Mouse (Mus musculus) limb, embryonic 11.5 days (tissue): ENCODE results near the gene Phf21a. TPM values are rescaled to one million over a fixed set of nuclear protein-coding genes. Genes with fewer than 3 reads are reported as not detected.

Experiments used
- ATAC-seq: fragments of 200-750 bp; cut with Nextera tagmentation; 2 replicates; pipeline ENCODE4 v1.8.0; 2017; ENCODE audit warnings: low read depth; ENCODE audit not compliant: insufficient number of reproducible peaks, low FRiP score, low TSS enrichment
- DNase-seq: peaks from one replicate; pipeline ENCODE4 v3.0.0-alpha.2; 2015; ENCODE audit warnings: low spot score
- H3K27ac ChIP-seq: fragments of 300-500 bp; sonication (generic); replicated peaks from 2 replicates; pipeline ENCODE4 v1.5.1; 2014; ENCODE audit warnings: low read depth, mild to moderate bottlenecking, low read length
- H3K27me3 ChIP-seq: fragments of 300-500 bp; sonication (generic); 2 replicates; pipeline ENCODE4 v1.6.1; 2014; ENCODE audit warnings: mild to moderate bottlenecking, low read length, mixed read lengths; ENCODE audit not compliant: control insufficient read depth, insufficient read depth
- H3K36me3 ChIP-seq: fragments of 300-500 bp; sonication (generic); 2 replicates; pipeline ENCODE4 v1.6.1; 2014; ENCODE audit warnings: mild to moderate bottlenecking, low read length, moderate library complexity, mixed read lengths; ENCODE audit not compliant: control insufficient read depth, insufficient read depth
- H3K4me1 ChIP-seq: fragments of 300-500 bp; sonication (generic); 2 replicates; pipeline ENCODE4 v1.6.1; 2014; ENCODE audit warnings: low read length, mixed read lengths; ENCODE audit not compliant: control insufficient read depth, insufficient read depth
- H3K4me2 ChIP-seq: fragments of 300-500 bp; sonication (generic); 2 replicates; pipeline ENCODE4 v1.6.1; 2014; ENCODE audit warnings: low read depth, mild to moderate bottlenecking, moderate library complexity; ENCODE audit not compliant: severe bottlenecking
- H3K4me3 ChIP-seq: fragments of 300-500 bp; sonication (generic); 2 replicates; pipeline ENCODE4 v1.5.1; 2014; ENCODE audit warnings: low read depth, low read length
- H3K9ac ChIP-seq: fragments of 300-500 bp; sonication (generic); 2 replicates; pipeline ENCODE4 v1.6.1; 2014; ENCODE audit warnings: mild to moderate bottlenecking, low read length
- H3K9me3 ChIP-seq: fragments of 300-500 bp; sonication (generic); 2 replicates; pipeline ENCODE4 v1.6.1; 2016; ENCODE audit warnings: low read length; ENCODE audit not compliant: control insufficient read depth
- WGBS: fragments of 180-500 bp; shearing (Covaris S2); extraction: QIAGEN DNeasy Blood & Tissue Kit; methylation state at CpG from one replicate; pipeline ENCODE4 v1.1.7; 2014; 5-methylcytosine and 5-hydroxymethylcytosine counted together
- polyA plus RNA-seq: library from polyadenylated mRNA; unstranded; fragments of >200 nt; fragmentation: Nextera tagmentation; extraction: Ambion mirVana; gene quantifications from 2 replicates; pipeline ENCODE4 v1.2.1, GENCODE M21; 2014

Gene Phf21a
- polyA plus RNA-seq, 1 experiment from 2014 or later = 38.7 TPM

DNA sequence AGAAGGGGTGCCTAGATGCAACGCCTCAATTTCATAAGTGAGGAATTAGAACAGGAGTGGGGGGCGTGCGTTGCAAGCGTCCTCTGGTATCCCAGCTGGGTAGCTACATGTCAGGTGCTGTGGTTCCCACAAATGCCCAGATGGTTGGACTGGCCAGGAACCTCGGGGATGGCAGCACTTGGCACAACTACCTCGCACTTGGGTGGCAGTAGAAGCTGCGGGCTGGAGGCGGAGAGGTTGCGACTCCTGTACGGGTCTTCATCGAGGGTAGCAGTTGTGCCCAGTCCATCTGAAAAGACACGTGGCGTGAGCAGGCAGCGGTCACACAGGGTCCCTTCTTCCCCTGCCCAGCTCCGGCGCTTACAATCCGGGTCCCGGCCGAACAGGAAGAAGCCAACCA is 277.5 kb downstream of the Phf21a start:
- peak overlapping the region; percentile 45 for H3K4me3 ChIP-seq
- ATAC-seq (0 out of 2 replicates have a peak, but pooled peaks have one; percentile 2), DNase-seq (no peak)
- H3K36me3 ChIP-seq = no peaks in the 10 kb centered on the region
- 0 out of 2 replicates have a peak, but pooled peaks cover 3% of the 10 kb centered on the region for H3K27me3 ChIP-seq
- H3K4me1 ChIP-seq = peaks cover 27% of the 10 kb centered on the region
- no peaks in the 10 kb centered on the region for H3K9me3 ChIP-seq
- H3K4me2 ChIP-seq = peak overlapping the region; percentile 91
- no peak overlapping the region for H3K27ac ChIP-seq
- peak overlapping the region; percentile 48; the same call in 1 of the 2 replicates for H3K9ac ChIP-seq
- WGBS = 9% methylated on average over 19 of the region's 19 CpGs

GRCm38 (mm10) chr2:92370821-92371805 is 278.2 kb downstream of the Phf21a start:
- WGBS = 4% methylated on average over 45 of the region's 45 CpGs
- H3K9ac ChIP-seq = peak overlapping the region; percentile 48; the same call in 1 of the 2 replicates
- peak overlapping the region; percentile 45 for H3K4me3 ChIP-seq
- no peak overlapping the region; the same call in 1 of the 2 replicates for H3K27ac ChIP-seq
- peak overlapping the region; percentile 91 for H3K4me2 ChIP-seq
- DNase-seq (peak; percentile 90), ATAC-seq (peak; percentile 38)
- no peaks in the 10 kb centered on the region for H3K36me3 ChIP-seq
- 0 out of 2 replicates have a peak, but pooled peaks cover 3% of the 10 kb centered on the region for H3K27me3 ChIP-seq
- H3K9me3 ChIP-seq = no peaks in the 10 kb centered on the region
- peaks cover 31% of the 10 kb centered on the region for H3K4me1 ChIP-seq

GRCm38 (mm10) chr2:92371971-92372690 is 279.2 kb downstream of the Phf21a start:
- DNase-seq = no peak
- H3K27me3 ChIP-seq = 0 out of 2 replicates have a peak, but pooled peaks cover 3% of the 10 kb centered on the region
- 32% methylated on average over 10 of the region's 10 CpGs for WGBS
- H3K9me3 ChIP-seq = no peaks in the 10 kb centered on the region
- H3K36me3 ChIP-seq = no peaks in the 10 kb centered on the region
- H3K4me3 ChIP-seq = no peak overlapping the region
- no peak overlapping the region for H3K4me2 ChIP-seq
- no peak for ATAC-seq
- peaks cover 31% of the 10 kb centered on the region for H3K4me1 ChIP-seq
- no peak overlapping the region for H3K9ac ChIP-seq
- H3K27ac ChIP-seq = no peak overlapping the region

GRCm38 (mm10) chr2:92372767-92373436 is 280.0 kb downstream of the Phf21a start:
- peaks cover 28% of the 10 kb centered on the region for H3K4me1 ChIP-seq
- no peak overlapping the region for H3K27ac ChIP-seq
- 0 out of 2 replicates have a peak, but pooled peaks cover 3% of the 10 kb centered on the region for H3K27me3 ChIP-seq
- no peak overlapping the region for H3K4me2 ChIP-seq
- no peaks in the 10 kb centered on the region for H3K9me3 ChIP-seq
- no peak overlapping the region for H3K9ac ChIP-seq
- ATAC-seq (no peak), DNase-seq (no peak)
- H3K36me3 ChIP-seq = no peaks in the 10 kb centered on the region
- WGBS = 61% methylated on average over 9 of the region's 9 CpGs
- H3K4me3 ChIP-seq = no peak overlapping the region

DNA sequence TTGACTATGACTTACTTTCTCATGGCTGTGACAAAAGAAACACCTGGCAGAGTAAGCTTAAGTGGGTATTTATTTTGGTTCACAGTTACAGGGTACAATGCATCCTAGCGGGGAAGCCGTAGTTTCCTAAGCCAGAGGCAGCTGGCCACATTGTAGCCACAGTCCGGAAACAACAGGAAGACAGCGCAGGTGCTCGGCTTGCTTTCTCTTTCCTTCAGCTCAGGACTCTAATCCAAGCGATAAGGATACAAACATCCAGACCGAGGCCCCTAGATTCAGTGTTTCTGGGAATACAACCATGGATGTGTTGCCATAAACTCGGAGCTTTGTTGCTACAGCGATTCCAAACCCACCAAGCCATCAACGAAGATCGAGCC is 280.5 kb downstream of the Phf21a start:
- no peak for ATAC-seq
- H3K4me1 ChIP-seq = peaks cover 28% of the 10 kb centered on the region
- no peak overlapping the region for H3K4me3 ChIP-seq
- 78% methylated on average over 11 of the region's 11 CpGs for WGBS
- H3K9me3 ChIP-seq = no peaks in the 10 kb centered on the region
- no peaks in the 10 kb centered on the region for H3K36me3 ChIP-seq
- H3K27me3 ChIP-seq = 0 out of 2 replicates have a peak, but pooled peaks cover 3% of the 10 kb centered on the region
- no peak for DNase-seq
- no peak overlapping the region for H3K4me2 ChIP-seq
- H3K27ac ChIP-seq = no peak overlapping the region
- H3K9ac ChIP-seq = no peak overlapping the region

DNA sequence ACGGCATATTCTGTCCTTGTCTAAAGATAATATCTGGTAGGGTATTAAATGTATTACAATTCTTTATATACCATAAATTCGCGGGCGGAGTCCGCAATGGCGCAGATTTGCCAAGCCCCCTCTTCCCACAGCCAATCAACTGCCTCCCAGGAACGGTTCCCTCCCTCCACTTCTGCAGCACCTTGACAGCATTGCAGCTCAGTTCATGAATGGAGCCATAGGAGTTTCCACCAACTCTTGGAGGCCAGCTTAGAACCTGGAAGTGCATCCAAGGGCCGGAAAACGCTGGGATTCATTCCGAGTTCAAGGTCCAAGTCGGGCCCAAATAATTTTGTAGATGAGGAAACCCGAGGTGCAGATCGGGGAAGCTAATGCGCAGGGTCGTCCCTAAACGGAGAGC is 281.6 kb downstream of the Phf21a start, which contains the start of the genes Pex16 and Large2:
Gene Pex16, plus strand, starts transcription at position 163 of the 400 bp plus-strand sequence.
Gene Large2, minus strand, starts transcription at position 356 of the 400 bp plus-strand sequence.
- 3% methylated on average over 16 of the region's 16 CpGs for WGBS
- peaks cover 28% of the 10 kb centered on the region for H3K4me1 ChIP-seq
- DNase-seq (peak; percentile 59), ATAC-seq (no peak)
- no peaks in the 10 kb centered on the region for H3K9me3 ChIP-seq
- peak within 1 kb of the TSS; percentile 49 for H3K9ac ChIP-seq
- H3K4me3 ChIP-seq = peak within 1 kb of the TSS; percentile 53
- H3K27me3 ChIP-seq = 0 out of 2 replicates have a peak, but pooled peaks cover 3% of the 10 kb centered on the region
- peak within 1 kb of the TSS; percentile 48 for H3K27ac ChIP-seq
- H3K36me3 ChIP-seq = no peaks in the 10 kb centered on the region
- peak within 1 kb of the TSS; percentile 61 for H3K4me2 ChIP-seq

GRCm38 (mm10) chr2:92375099-92375623 is 282.2 kb downstream of the Phf21a start:
- peak overlapping the region; percentile 53 for H3K4me3 ChIP-seq
- H3K9ac ChIP-seq = peak overlapping the region; percentile 49
- H3K4me2 ChIP-seq = peak overlapping the region; percentile 61
- H3K9me3 ChIP-seq = no peaks in the 10 kb centered on the region
- ATAC-seq = peak; percentile 85
- peak overlapping the region; percentile 48 for H3K27ac ChIP-seq
- no peaks in the 10 kb centered on the region for H3K36me3 ChIP-seq
- DNase-seq = peak; percentile 92
- peaks cover 26% of the 10 kb centered on the region for H3K4me1 ChIP-seq
- 0 out of 2 replicates have a peak, but pooled peaks cover 3% of the 10 kb centered on the region for H3K27me3 ChIP-seq
- WGBS = 1% methylated on average over 29 of the region's 29 CpGs
